Mouse (Mus musculus): ENCODE measurements at regions not wholly inside any gene's neighbourhood (a gene's known extent, or its start where the extent isn't known, plus 50 kb on each side); places are given as distances from the start of the nearest gene placed in this dataset.

- peak in 1 of 2 experiments; percentile 22 for DNase-seq (ENCODE audit: low spot score in 2 of 2)
Measured at GRCm38 (mm10) chr15:17715584-17715983, 987.0 kb downstream of the Cdh9 start.

GRCm38 (mm10) chr15:17730651-17731050, 1002.1 kb downstream of the Cdh9 start:
- no peak for DNase-seq (ENCODE audit: low spot score in 2 of 2)

GRCm38 (mm10) chr15:17770225-17770677, 1041.7 kb downstream of the Cdh9 start:
- DNase-seq (ENCODE audit: low spot score in 2 of 2) = no peak

GRCm38 (mm10) chr15:17779788-17780187, 1039.0 kb upstream of the Cdh10 start:
- DNase-seq (ENCODE audit: low spot score in 2 of 2) = no peak

GRCm38 (mm10) chr15:17783368-17783767, 1035.4 kb upstream of the Cdh10 start:
- DNase-seq (ENCODE audit: low spot score in 2 of 2) = no peak

GRCm38 (mm10) chr15:17797516-17797915, 1021.2 kb upstream of the Cdh10 start:
- DNase-seq (ENCODE audit: low spot score in 2 of 2) = no peak

GRCm38 (mm10) chr15:17801424-17801823, 1017.3 kb upstream of the Cdh10 start:
- peak in 1 of 2 experiments; percentile 6 for DNase-seq (ENCODE audit: low spot score in 2 of 2)

GRCm38 (mm10) chr15:17803107-17803506, 1015.6 kb upstream of the Cdh10 start:
- peak in 1 of 2 experiments; percentile 8 for DNase-seq (ENCODE audit: low spot score in 2 of 2)

- no peak for DNase-seq (ENCODE audit: low spot score in 2 of 2)
Measured at GRCm38 (mm10) chr15:17830376-17830775, 988.4 kb upstream of the Cdh10 start.

GRCm38 (mm10) chr15:17831987-17832386, 986.8 kb upstream of the Cdh10 start:
- DNase-seq (ENCODE audit: low spot score in 2 of 2) = no peak

GRCm38 (mm10) chr15:17880168-17880567, 938.6 kb upstream of the Cdh10 start:
- DNase-seq (ENCODE audit: low spot score in 2 of 2) = no peak

- DNase-seq (ENCODE audit: low spot score in 2 of 2) = peak in 1 of 2 experiments; percentile 11
Measured at GRCm38 (mm10) chr15:17889309-17889708, 929.4 kb upstream of the Cdh10 start.

- no peak for DNase-seq (ENCODE audit: low spot score in 2 of 2)
Measured at GRCm38 (mm10) chr15:17900026-17900425, 918.7 kb upstream of the Cdh10 start.

- DNase-seq (ENCODE audit: low spot score in 2 of 2) = no peak
Measured at GRCm38 (mm10) chr15:17912241-17912640, 906.5 kb upstream of the Cdh10 start.

- no peak for DNase-seq (ENCODE audit: low spot score in 2 of 2)
Measured at GRCm38 (mm10) chr15:17932573-17932972, 886.2 kb upstream of the Cdh10 start.

- no peak for DNase-seq (ENCODE audit: low spot score in 2 of 2)
Measured at GRCm38 (mm10) chr15:17933875-17934274, 884.9 kb upstream of the Cdh10 start.

GRCm38 (mm10) chr15:17935473-17935872, 883.3 kb upstream of the Cdh10 start:
- no peak for DNase-seq (ENCODE audit: low spot score in 2 of 2)

GRCm38 (mm10) chr15:17962778-17963177, 856.0 kb upstream of the Cdh10 start:
- no peak for DNase-seq (ENCODE audit: low spot score in 2 of 2)

- DNase-seq (ENCODE audit: low spot score in 2 of 2) = no peak
Measured at GRCm38 (mm10) chr15:17963240-17964209, 855.2 kb upstream of the Cdh10 start.

- no peak for DNase-seq (ENCODE audit: low spot score in 2 of 2)
Measured at GRCm38 (mm10) chr15:17987763-17988162, 831.0 kb upstream of the Cdh10 start.

GRCm38 (mm10) chr15:18032626-18033025, 786.1 kb upstream of the Cdh10 start:
- DNase-seq (ENCODE audit: low spot score in 2 of 2) = no peak

- DNase-seq (ENCODE audit: low spot score in 2 of 2) = no peak
Measured at GRCm38 (mm10) chr15:18052219-18053030, 766.3 kb upstream of the Cdh10 start.
